Mouse (Mus musculus): Measurements from ENCODE around the gene Mapkap1. TPM values are rescaled to one million over a fixed set of nuclear protein-coding genes. Genes with fewer than 3 reads are reported as not detected.
"Not testable (repeated sequence)": the region's sequence is repeated elsewhere in the genome, so short reads cannot be mapped to it uniquely, and the experiment has no call there.

The Mapkap1 gene
- polyA plus RNA-seq, 1 experiment from 2014 or later = 25.9 TPM

GRCm38 (mm10) chr2:34469324-34469723 is 62.8 kb downstream of the Mapkap1 start:
- no peaks in the 10 kb centered on the region for H3K4me1 ChIP-seq (ENCODE audit: control insufficient read depth, low read depth, low read length)
- no peak overlapping the region for H3K9ac ChIP-seq (ENCODE audit: low read depth, low read length)
- no peak for ATAC-seq (ENCODE audit: low read depth)
- H3K27me3 ChIP-seq (ENCODE audit: control insufficient read depth, insufficient read depth, low read depth, low read length) = no peaks in the 10 kb centered on the region
- no peaks in the 10 kb centered on the region for H3K36me3 ChIP-seq (ENCODE audit: control insufficient read depth, insufficient read depth)
- H3K4me2 ChIP-seq (ENCODE audit: low read depth, low read length) = no peak overlapping the region
- WGBS (ENCODE audit: insufficient replicate concordance) = 70% methylated on average over 5 of the region's 5 CpGs
- no peak overlapping the region for H3K27ac ChIP-seq (ENCODE audit: low read length)
- no peak overlapping the region for H3K4me3 ChIP-seq (ENCODE audit: low read depth, low read length)
- no peaks in the 10 kb centered on the region for H3K9me3 ChIP-seq (replicated peaks; ENCODE audit: control insufficient read depth, low read length)

- WGBS (ENCODE audit: insufficient replicate concordance) = 66% methylated on average over 3 of the region's 3 CpGs
- Histone ChIP-seq H3K27ac (ENCODE audit: low read length) (no peak overlapping the region), H3K36me3 (ENCODE audit: control insufficient read depth, insufficient read depth) (no peaks in the 10 kb centered on the region), H3K4me1 (ENCODE audit: control insufficient read depth, low read depth, low read length) (no peaks in the 10 kb centered on the region; the same call in 1 of the 2 replicates), H3K4me2 (ENCODE audit: low read depth, low read length) (no peak overlapping the region), H3K27me3 (ENCODE audit: control insufficient read depth, insufficient read depth, low read depth, low read length) (no peaks in the 10 kb centered on the region), H3K4me3 (ENCODE audit: low read depth, low read length) (no peak overlapping the region), H3K9ac (ENCODE audit: low read depth, low read length) (no peak overlapping the region), H3K9me3 (replicated peaks; ENCODE audit: control insufficient read depth, low read length) (no peaks in the 10 kb centered on the region)
- no peak for ATAC-seq (ENCODE audit: low read depth)
These were observed 67.2 kb downstream of the Mapkap1 start for GRCm38 (mm10) chr2:34473775-34474174.

GRCm38 (mm10) chr2:34481401-34481800 is 74.8 kb downstream of the Mapkap1 start:
- H3K4me3 ChIP-seq (ENCODE audit: low read depth, low read length) = no peak overlapping the region
- no peak overlapping the region for H3K9ac ChIP-seq (ENCODE audit: low read depth, low read length)
- no peak overlapping the region for H3K27ac ChIP-seq (ENCODE audit: low read length)
- no peaks in the 10 kb centered on the region; the same call in 1 of the 2 replicates for H3K4me1 ChIP-seq (ENCODE audit: control insufficient read depth, low read depth, low read length)
- H3K27me3 ChIP-seq (ENCODE audit: control insufficient read depth, insufficient read depth, low read depth, low read length) = no peaks in the 10 kb centered on the region
- 63% methylated on average over 4 of the region's 4 CpGs for WGBS (ENCODE audit: insufficient replicate concordance)
- no peaks in the 10 kb centered on the region for H3K36me3 ChIP-seq (ENCODE audit: control insufficient read depth, insufficient read depth)
- no peak for ATAC-seq (ENCODE audit: low read depth)
- no peak overlapping the region for H3K4me2 ChIP-seq (ENCODE audit: low read depth, low read length)
- H3K9me3 ChIP-seq (replicated peaks; ENCODE audit: control insufficient read depth, low read length) = no peaks in the 10 kb centered on the region

GRCm38 (mm10) chr2:34482102-34482501 is 75.5 kb downstream of the Mapkap1 start:
- Histone ChIP-seq H3K9me3 (replicated peaks; ENCODE audit: control insufficient read depth, low read length) (no peaks in the 10 kb centered on the region), H3K9ac (ENCODE audit: low read depth, low read length) (no peak overlapping the region), H3K27me3 (ENCODE audit: control insufficient read depth, insufficient read depth, low read depth, low read length) (no peaks in the 10 kb centered on the region), H3K4me3 (ENCODE audit: low read depth, low read length) (no peak overlapping the region), H3K27ac (ENCODE audit: low read length) (no peak overlapping the region), H3K36me3 (ENCODE audit: control insufficient read depth, insufficient read depth) (no peaks in the 10 kb centered on the region), H3K4me2 (ENCODE audit: low read depth, low read length) (no peak overlapping the region), H3K4me1 (ENCODE audit: control insufficient read depth, low read depth, low read length) (no peaks in the 10 kb centered on the region; the same call in 1 of the 2 replicates)
- ATAC-seq (ENCODE audit: low read depth) = no peak
- WGBS (ENCODE audit: insufficient replicate concordance) = 67% methylated on average over 3 of the region's 3 CpGs

- Histone ChIP-seq H3K36me3 (ENCODE audit: control insufficient read depth, insufficient read depth) (no peaks in the 10 kb centered on the region), H3K4me1 (ENCODE audit: control insufficient read depth, low read depth, low read length) (no peaks in the 10 kb centered on the region; the same call in 1 of the 2 replicates), H3K9me3 (replicated peaks; ENCODE audit: control insufficient read depth, low read length) (no peaks in the 10 kb centered on the region), H3K4me2 (ENCODE audit: low read depth, low read length) (no peak overlapping the region), H3K4me3 (ENCODE audit: low read depth, low read length) (no peak overlapping the region), H3K9ac (ENCODE audit: low read depth, low read length) (no peak overlapping the region), H3K27ac (ENCODE audit: low read length) (no peak overlapping the region), H3K27me3 (ENCODE audit: control insufficient read depth, insufficient read depth, low read depth, low read length) (no peaks in the 10 kb centered on the region)
- no peak for ATAC-seq (ENCODE audit: low read depth)
- 74% methylated on average over 3 of the region's 3 CpGs for WGBS (ENCODE audit: insufficient replicate concordance)
These were observed 76.0 kb downstream of the Mapkap1 start for GRCm38 (mm10) chr2:34482531-34482930.

GRCm38 (mm10) chr2:34487281-34487680 is 80.7 kb downstream of the Mapkap1 start:
- no peak overlapping the region for H3K27ac ChIP-seq (ENCODE audit: low read length)
- H3K36me3 ChIP-seq (ENCODE audit: control insufficient read depth, insufficient read depth) = no peaks in the 10 kb centered on the region
- WGBS (ENCODE audit: insufficient replicate concordance) = 73% methylated on average over 7 of the region's 7 CpGs
- no peaks in the 10 kb centered on the region for H3K27me3 ChIP-seq (ENCODE audit: control insufficient read depth, insufficient read depth, low read depth, low read length)
- no peak overlapping the region for H3K4me3 ChIP-seq (ENCODE audit: low read depth, low read length)
- H3K4me2 ChIP-seq (ENCODE audit: low read depth, low read length) = no peak overlapping the region
- no peaks in the 10 kb centered on the region for H3K9me3 ChIP-seq (replicated peaks; ENCODE audit: control insufficient read depth, low read length)
- no peaks in the 10 kb centered on the region for H3K4me1 ChIP-seq (ENCODE audit: control insufficient read depth, low read depth, low read length)
- ATAC-seq (ENCODE audit: low read depth) = no peak
- H3K9ac ChIP-seq (ENCODE audit: low read depth, low read length) = no peak overlapping the region

- no peaks in the 10 kb centered on the region for H3K4me1 ChIP-seq (ENCODE audit: control insufficient read depth, low read depth, low read length)
- H3K36me3 ChIP-seq (ENCODE audit: control insufficient read depth, insufficient read depth) = no peaks in the 10 kb centered on the region
- H3K4me3 ChIP-seq (ENCODE audit: low read depth, low read length) = no peak overlapping the region
- H3K9me3 ChIP-seq (replicated peaks; ENCODE audit: control insufficient read depth, low read length) = no peaks in the 10 kb centered on the region
- ATAC-seq (ENCODE audit: low read depth) = no peak
- H3K27me3 ChIP-seq (ENCODE audit: control insufficient read depth, insufficient read depth, low read depth, low read length) = no peaks in the 10 kb centered on the region
- H3K27ac ChIP-seq (ENCODE audit: low read length) = no peak overlapping the region
- H3K9ac ChIP-seq (ENCODE audit: low read depth, low read length) = no peak overlapping the region
- H3K4me2 ChIP-seq (ENCODE audit: low read depth, low read length) = no peak overlapping the region
- 38% methylated on average over 3 of the region's 3 CpGs for WGBS (ENCODE audit: insufficient replicate concordance)
These were observed 97.6 kb downstream of the Mapkap1 start for GRCm38 (mm10) chr2:34503975-34504730.

GRCm38 (mm10) chr2:34506162-34506561 is 99.6 kb downstream of the Mapkap1 start:
- not testable (repeated sequence) for H3K27ac ChIP-seq (ENCODE audit: low read length); ATAC-seq (ENCODE audit: low read depth); H3K36me3 ChIP-seq (ENCODE audit: control insufficient read depth, insufficient read depth); H3K4me1 ChIP-seq (ENCODE audit: control insufficient read depth, low read depth, low read length); H3K9me3 ChIP-seq (replicated peaks; ENCODE audit: control insufficient read depth, low read length); H3K4me3 ChIP-seq (ENCODE audit: low read depth, low read length); H3K4me2 ChIP-seq (ENCODE audit: low read depth, low read length); H3K27me3 ChIP-seq (ENCODE audit: control insufficient read depth, insufficient read depth, low read depth, low read length); H3K9ac ChIP-seq (ENCODE audit: low read depth, low read length)
- WGBS (ENCODE audit: insufficient replicate concordance) = 83% methylated on average over 2 of the region's 2 CpGs

- Histone ChIP-seq H3K4me3 (ENCODE audit: low read depth, low read length) (no peak overlapping the region), H3K9me3 (replicated peaks; ENCODE audit: control insufficient read depth, low read length) (no peaks in the 10 kb centered on the region), H3K9ac (ENCODE audit: low read depth, low read length) (no peak overlapping the region), H3K36me3 (ENCODE audit: control insufficient read depth, insufficient read depth) (no peaks in the 10 kb centered on the region), H3K27ac (ENCODE audit: low read length) (no peak overlapping the region), H3K4me2 (ENCODE audit: low read depth, low read length) (no peak overlapping the region), H3K4me1 (ENCODE audit: control insufficient read depth, low read depth, low read length) (no peaks in the 10 kb centered on the region), H3K27me3 (ENCODE audit: control insufficient read depth, insufficient read depth, low read depth, low read length) (no peaks in the 10 kb centered on the region)
- no peak for ATAC-seq (ENCODE audit: low read depth)
- 82% methylated on average over 5 of the region's 5 CpGs for WGBS (ENCODE audit: insufficient replicate concordance)
These were observed 103.3 kb downstream of the Mapkap1 start for GRCm38 (mm10) chr2:34509856-34510255.
